Mouse (Mus musculus) hindlimb bud, embryonic 11.5 days (tissue): ENCODE measurements around the gene Stat5a.

Experiments
- DNase-seq: peaks from one replicate; pipeline ENCODE4 v3.0.0-alpha.2; 2012; ENCODE audit warnings: low read depth, low spot score; ENCODE audit errors: extremely low spot score

The Stat5a gene

DNA sequence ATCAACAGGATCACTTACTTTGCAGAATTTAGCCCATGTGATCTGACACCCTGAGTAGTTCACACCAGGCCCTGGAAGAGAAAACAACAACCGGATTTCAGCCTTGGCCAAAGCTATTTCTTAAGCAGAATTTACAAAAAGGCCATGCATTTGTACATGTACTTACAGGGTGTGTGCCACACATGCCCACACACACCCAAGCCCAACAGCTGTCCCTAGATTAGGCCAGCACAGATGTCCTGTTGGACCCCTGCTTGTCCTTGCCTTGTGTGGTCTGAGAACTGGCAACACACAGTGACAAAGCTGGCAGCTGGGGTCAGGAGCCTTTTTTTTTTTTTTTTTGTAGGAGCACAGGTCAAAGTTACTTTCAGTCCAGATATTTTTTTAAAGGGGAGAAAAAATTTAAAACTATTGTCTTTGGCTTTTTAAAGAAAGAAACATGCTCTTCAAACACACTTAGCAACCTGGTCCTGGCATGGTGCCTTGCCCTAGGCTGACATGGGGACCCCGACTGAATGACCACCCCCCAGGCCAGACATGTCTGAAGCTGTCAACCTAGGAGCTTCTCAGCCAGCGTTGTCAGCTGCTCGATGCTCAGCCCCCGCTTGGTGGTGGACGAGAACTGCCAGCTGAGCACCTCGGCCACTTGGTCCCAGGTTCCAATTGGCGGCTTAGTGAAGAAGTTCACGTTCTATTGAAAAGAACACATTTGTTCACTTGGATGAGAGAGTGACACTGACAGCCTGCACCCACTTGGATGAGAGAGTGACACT lies 35.2 kb downstream of the Stat5a start:
- no peak for DNase-seq

DNA sequence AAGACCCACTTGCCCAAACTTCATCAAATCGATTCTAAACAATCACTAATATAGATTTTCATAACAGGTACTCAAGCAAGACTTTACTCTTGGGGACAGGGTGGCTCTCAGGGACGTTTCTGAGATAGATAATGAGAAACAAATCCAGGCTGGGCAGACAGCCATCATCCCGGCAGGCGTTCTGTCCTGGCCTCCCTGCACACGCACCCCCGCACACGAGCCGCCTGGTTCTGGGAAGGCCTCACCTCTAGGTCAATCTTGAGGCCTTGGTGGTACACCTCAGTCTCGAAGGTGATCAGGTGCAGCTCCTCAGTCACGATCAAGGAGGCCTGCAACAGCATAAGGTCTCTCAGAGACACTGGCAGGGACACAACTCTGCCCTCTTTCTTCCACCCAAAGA lies 36.9 kb downstream of the Stat5a start:
- no peak for DNase-seq

DNA sequence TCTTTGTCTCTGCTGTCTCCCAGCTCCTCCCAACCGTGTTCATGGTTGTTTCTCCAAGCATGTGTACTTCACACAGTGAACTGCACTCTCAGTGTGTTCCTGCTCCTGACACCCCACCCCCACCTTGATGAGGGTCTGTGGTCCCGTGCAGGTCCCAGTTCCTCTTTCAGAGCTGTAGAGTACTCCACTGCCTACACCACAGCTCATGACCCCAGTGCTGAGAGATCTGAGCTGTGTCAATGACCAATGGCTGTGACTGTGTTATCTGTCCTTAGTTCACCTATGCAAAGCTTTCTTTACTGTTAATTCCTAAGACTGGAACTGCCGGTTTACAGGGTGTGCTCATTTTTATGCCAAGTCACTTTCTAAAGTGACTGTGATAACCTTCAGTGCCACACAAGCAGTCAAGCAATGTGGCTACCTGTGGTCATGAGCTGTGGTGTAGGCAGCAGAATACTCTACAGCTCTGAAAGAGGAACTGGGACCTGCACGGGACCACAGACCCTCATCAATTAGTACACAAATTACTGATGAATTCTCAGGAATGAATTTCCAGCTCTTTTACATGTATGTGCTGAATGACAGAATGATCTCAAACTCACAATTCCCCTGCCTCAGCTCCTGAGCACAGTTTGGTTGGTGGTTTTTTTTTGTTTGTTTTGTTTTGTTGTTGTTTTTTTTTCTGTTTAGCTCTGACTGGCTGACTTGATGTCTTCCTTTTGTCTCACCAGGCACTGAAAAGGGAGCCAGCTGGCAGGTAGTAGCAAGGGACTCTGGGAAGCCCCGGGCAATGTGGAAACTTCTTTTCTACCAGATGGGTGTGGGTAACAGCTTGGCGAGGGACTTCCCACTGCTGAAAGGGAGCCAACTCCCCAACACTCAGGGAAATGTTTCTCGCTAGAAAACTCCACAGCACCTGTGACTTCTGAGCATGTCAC lies 38.4 kb downstream of the Stat5a start:
- DNase-seq: no peak

DNA sequence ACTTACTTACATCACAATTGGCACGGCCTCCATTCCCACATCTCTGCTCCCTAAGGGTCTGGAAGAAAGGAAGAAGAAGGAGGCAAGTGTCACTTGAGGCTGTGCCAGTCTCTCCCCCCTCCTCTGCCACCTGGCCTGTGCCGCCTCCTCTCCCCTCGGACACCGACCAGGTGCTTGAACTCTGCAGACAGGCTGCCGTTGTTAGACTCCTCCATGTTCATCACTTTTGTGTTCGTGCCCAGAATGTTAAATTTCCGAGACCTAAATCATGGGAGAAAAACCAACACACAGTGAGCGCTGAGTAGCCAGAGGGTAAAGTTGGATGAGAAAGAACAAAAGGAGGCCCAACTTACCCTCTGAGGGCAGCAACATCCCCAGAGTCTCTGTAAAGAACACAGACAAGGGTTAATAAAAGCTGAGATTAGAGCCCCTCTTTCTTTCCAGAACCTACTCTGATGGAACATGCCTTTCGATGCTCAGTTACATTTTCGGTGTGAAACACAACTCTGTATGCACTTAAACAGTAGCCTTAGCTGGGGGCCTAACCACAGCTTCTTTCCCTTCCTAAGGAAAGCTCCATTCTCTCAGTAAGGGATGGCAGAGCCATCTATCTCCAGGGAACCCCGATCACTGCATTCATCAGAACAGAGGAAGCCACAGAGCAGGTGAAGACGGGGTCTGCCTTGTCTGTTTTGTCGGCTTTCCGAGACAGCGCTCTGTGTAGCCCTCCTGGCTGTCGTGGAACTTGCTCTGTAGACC lies 39.5 kb downstream of the Stat5a start:
- no peak for DNase-seq

DNA sequence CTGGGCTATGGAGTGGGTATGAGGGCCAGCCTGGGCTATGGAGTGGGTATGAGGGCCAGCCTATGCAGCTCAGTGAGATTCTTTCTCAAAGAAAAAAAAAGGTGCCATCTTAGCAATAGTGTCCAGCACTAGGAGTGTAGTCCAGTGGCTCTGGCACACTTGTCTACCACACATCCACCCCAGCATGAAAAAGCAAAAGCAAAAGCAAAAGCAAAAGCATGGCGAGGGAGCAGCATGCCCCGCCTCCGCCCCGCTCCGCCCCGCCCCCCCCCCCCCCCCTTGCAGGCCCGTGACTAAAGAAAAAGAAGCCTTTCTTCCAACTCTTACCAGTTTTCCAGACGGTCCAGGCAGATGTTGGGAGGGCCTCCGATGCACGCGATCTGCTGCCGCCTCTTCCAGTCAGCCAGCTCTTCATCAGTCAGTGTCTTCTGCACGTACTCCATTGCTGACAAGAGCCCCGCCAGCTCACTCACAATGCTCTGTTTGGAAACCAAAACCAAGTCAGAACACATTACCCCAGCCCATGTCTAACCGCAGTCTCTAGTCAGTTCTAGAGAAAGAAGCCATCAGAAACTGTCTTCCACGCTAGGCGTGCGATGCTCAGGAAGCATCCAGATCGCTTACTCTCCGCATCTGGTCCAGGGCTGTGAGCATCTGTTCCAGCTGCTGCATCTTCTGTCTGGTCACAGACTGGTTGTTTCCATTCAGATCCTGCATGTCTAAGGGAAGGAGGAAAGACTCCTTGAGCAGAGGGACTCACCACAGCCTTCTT lies 45.6 kb downstream of the Stat5a start:
- no peak for DNase-seq

DNA sequence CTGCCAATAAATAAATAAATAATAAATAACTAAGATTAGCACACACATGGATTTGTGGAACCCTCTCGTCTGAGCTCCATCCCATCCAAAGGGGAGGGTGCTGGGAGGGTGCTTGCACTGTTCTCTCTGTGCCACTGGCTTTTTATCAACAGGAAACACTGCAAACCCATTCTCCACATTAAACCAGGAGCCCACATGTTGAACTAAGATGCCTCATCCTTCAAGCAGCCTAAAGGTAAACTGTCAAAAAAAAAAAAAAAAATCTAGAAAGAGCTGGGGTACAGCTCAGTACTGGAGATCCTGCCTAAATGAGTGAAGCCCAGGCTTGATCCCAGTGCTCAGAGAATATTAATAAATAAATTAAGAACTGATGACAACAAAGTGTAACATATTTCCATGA lies 46.8 kb downstream of the Stat5a start:
- no peak for DNase-seq

DNA sequence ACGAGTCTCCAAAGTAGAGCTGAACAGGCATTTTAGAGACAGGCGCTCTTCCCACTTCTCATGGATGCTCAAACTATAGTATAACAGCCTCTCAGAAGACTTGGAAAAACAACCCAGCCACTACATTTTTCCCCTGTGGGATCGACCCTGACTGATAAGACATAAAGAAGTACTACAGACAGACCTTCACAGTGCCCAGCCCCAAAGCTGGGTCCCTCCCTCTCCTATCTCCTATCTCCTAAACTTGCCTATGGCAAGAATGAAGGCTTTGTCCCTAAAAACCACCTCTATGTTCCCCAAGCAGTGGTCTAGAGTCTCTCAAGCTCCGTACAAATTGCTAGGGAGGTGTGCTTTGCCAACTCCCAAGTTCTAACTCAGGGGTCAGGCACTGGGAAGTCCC lies 47.7 kb downstream of the Stat5a start:
- DNase-seq: no peak

DNA sequence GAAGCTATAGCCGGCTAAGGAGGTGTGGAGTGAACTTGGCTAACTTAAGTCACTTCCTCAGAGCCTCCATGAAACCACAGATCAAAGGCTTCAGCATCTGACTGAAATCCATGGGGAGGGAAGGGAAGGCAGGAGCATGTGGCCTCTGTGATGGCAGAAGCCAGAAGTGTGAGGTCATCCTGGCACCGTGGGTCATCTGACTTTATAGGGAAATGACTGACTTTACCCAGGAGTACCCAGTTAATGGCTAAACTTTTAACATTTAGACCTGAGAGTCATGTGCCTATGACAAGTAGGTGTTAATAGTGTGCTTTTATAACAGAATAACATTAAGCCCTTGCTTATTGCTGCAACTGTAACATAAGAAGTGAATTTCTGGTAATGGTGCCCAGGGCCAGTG lies 49.0 kb downstream of the Stat5a start:
- DNase-seq: no peak

DNA sequence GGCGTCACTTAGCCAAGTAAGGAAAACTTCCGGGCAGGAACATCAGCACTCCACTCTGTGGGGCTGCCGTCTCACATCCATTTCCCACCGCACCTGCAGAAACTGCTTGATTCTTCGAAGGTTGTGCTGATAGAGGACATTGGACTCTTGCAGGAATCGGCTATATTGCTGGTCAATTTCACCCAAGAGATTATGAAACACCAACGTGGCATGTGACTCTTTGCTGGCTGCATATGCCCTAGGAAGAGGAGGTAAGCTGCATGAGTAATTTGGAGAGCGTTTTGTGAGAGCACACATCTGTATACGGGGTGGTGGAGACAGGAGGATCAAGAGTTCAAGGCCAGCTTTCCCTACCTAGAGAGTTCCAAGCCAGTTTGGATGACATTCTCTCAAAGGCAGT lies 49.4 kb downstream of the Stat5a start:
- no peak for DNase-seq

DNA sequence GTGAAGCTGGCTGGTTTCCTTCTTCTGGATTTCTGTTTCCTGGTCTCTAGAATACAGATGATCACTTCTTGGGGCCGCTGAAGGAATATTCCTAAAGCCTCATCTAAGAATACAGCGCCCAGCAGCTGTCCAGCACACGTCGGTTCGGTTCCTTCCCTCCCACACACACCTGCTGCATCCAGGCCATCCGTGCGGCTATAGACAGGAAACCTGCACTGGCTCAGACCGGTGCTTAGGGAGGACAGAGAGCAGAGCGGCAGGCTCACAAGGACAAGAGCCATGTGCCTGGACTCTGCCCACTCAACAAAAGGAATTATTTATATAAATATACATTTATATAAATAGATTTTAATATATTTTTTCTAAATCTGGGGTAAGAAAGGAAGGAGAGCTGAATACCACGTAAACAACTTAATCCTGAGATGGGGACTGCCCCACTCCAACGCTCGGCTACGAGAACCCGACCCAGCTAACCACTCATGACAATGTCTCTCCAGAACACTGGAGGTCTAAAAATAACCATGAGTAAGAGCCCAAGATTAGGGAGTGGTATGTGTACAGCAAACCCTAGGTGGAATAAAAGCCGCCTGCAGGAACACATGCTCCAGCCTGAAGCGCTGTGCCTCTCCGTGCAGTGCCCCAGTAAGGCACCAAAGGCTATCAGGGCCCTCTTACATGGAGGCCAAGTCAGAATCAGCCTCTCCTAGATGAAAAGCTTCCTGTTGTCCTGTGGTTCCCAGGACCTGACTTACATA lies 53.4 kb downstream of the Stat5a start:
- DNase-seq: no peak

DNA sequence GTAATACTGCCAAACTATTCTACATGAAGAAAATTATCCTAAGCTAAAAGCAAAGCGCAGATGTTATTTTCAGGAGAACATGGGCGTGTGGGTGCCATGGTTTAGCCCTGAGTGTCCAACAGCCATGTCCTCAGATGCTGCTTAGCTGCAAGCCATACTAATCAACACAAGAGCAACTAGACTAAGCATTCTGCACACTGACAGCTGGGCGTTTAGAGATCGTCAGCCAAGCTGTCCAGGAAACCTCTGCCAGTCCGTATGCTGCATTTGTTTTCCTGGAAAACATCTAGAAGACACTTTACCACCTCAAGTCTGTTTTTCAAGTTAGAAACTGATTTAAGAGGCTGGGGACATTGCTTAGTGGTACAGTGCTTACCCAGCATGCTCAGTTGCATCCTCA lies 55.3 kb downstream of the Stat5a start:
- no peak for DNase-seq

DNA sequence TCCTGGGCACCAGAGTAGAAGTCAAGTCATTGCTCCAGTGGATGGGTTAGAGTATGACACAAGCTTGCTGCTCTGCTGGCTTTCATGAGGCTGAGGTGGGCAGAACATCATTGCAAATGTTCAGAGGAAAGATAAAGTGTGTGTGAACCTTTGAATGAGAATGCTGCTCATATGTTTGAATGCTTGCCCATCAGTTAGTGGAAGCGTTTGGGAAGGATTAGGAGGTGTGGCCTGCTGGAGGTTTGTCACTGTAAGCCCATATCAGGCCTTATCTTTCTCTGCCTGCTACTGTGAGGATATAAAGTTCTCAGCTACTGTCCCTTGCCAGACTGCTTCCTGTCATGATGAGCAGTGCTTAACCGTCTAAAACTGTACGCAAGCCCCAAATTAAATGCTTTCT lies 55.9 kb downstream of the Stat5a start:
- DNase-seq: no peak

DNA sequence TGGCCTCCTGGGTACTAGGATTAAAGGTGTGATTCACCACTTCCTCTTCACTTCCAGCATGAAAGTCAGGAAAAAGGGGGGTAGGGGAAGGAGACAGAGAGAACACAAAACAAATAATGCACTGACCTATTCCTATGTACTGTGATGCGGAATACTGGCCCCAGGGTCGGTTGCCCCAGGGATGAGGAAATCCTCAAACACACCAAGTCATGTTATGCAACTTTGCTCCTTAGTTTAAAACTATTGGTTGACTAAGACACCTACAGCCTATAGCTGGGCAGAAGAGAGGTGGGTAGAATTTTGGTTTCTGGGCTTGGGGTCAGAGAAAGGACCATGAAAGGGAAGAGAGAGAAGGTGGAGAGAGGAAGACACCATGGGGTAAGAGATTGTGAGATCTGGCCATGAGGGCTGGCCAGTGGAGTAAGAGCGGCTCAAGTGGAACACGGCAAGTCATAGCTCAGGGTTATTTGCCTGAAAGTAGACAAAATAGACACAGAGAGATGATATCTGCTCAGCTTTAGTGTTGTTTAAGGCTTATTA lies 57.4 kb downstream of the Stat5a start:
- DNase-seq: no peak

DNA sequence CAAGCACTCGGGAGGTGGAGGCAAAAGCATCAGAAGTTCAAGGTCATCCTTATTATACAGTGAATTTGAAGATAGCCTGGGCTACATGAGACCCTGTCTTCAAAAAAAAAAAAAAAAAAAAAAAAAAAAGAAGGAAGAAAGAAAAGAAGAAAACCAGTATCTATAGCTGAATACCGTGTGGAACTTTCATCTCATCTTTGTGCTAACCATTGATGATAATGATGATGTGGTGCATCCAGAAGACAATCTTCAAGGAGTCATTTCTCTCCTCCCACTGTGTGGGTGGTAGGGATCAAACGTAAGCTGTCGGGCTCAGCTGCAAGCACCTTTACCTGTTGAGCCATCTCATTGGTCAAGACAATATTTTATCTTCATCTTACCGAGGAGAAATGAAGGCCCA lies 58.9 kb downstream of the Stat5a start:
- DNase-seq: no peak

DNA sequence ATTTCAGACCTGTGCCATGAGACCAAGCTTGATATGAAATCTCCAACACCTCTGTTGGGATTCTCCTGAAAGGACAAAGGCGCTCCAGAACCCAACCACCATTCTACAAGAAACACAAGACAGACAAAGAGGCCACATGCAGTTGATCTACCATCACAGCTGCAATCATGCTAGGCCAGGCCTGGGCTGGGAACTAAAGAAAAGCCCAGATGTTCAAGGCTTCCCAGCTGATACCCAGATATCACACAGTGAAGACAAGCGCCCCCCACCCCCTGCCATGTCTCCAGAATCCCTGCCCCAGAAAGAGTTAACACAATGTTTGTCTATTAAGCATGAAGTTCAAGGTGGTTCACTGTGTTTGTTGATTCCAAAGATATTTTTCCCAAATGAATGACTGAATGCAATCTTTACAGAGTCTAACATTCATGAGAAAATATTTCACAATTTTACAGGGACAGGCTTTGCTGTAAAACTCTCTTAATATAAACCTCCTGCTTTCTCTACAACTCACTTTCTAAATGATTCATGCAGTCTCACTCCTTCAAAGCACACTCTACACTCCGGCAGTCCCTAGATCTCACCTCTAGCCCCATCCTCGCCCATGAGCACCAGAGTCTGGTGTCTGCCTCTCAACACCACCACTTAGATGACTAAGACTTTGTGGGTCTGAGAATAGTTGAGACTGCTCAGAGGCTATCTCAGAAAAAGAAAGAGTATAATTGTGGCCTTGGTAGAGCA lies 61.9 kb downstream of the Stat5a start:
- DNase-seq: no peak

DNA sequence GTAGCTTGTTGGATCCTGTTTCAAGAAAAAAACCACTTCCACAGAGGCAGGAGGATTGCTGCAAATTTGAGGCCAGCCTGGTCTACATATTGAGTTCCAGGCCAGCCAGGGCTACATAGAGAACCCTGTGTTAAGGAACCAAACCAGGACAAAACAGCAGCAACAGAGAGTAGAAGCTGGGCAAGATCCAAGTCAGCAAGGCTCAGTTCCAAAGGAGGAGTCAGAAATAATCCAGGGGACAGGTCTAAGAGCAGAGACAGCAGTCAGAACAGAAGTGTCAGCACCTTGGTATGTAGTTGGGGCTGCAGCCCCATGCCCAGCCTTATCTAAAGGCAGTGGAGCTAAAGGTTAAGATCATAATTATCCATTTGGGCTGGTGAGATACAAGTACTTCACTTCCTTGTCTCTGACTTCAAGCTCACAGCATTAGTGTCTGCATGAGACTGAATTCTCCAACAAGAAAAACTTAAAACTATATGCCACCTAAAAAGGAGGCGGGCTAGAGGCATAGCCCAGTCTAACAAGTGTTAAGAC lies 65.3 kb downstream of the Stat5a start:
- DNase-seq: no peak

DNA sequence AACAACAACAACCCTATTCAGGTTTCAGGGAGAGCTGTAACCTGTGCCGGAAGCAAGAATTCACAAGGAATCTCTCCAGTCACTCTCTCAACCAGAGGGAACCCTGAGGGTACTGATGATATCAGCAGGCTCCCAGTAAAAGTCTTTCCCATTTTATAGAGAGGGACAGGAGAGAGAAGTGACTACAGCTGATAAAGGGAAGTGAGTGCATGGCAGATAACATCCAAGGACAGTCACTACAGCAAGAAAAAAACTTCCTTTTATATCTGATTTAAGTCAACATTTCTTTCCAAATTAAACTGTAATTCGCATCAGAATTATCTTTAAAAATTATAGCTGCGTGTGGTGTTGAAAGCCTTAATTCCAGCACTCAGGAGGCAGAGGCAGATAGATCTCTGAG lies 68.2 kb downstream of the Stat5a start:
- DNase-seq: no peak

DNA sequence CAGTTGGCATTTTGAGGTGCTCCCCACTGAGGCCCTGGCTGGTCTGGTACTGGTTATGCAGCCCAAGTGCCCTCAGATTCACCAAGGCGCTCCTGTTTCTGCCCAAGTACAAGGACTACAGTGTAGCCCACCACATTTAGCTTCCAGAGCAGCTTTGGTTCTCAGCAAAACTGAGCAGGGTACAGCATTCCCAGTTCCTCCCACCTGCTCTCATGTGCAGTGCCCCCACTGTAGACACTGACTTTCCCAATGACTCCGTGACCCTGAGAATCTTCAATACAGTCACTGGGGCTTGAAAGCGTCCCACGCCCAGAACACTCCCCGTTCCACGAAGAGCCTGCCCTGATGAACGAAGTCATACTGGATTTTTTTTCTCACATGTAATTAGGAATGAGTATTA lies 71.5 kb downstream of the Stat5a start:
- no peak for DNase-seq
